Mouse (Mus musculus) natural killer cell, adult 2 months (primary cell): ENCODE results near the gene Nploc4.
"Not testable (repeated sequence)": the region's sequence is repeated elsewhere in the genome, so short reads cannot be mapped to it uniquely, and the experiment has no call there.

Source experiments
- DNase-seq, 2 experiments: peaks; one replicate each; pipeline ENCODE4 v3.0.0; 2022; ENCODE audit warnings: low spot score in 2 of 2

Gene Nploc4

GRCm38 (mm10) chr11:120354304-120355276, 82.9 kb downstream of the Nploc4 start:
- DNase-seq: no peak

DNA sequence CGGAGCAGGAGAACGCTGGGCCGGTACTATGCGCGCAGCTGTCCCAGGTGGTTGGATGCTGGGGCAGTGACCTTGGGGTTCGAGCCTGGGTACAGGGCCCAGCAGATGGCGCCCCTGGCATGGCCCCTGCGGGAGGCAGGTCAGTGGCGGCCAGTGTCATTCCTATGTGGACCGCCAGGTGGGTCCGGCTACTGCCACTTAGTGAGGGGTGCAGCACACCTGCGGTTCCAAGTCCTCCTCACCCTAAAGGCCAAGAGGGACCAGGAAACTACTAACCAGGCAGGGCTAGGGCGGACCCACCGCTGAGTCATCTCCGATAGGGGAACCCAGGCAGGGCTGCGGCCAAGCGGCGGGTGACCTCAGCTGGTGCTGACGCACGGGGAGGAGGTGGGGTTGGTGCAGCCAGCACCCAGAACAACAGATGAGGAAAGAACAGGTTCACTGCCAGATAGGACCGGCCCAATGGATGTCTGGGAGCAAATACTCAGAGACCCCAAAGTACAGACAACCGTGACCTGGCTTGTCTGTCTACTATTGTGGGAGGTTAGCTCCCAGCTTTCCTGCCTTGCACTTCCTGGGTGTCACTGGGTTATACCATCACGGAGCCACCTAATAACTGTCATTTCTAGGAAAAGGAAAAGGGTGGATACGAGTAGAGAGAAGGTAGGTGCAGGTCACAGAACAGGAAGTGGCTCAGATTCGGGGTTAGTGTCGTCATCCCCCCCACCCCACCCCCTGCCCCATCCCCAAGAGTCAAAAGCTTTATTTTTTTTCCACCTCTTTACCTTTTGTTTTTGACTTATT, 83.8 kb downstream of the Nploc4 start:
- DNase-seq: peak; percentile 97 to 99

- no peak for DNase-seq
Measured at GRCm38 (mm10) chr11:120352571-120353290, 84.8 kb downstream of the Nploc4 start.

- DNase-seq: not testable (repeated sequence)
Measured at GRCm38 (mm10) chr11:120352093-120352350, 85.5 kb downstream of the Nploc4 start.

DNA sequence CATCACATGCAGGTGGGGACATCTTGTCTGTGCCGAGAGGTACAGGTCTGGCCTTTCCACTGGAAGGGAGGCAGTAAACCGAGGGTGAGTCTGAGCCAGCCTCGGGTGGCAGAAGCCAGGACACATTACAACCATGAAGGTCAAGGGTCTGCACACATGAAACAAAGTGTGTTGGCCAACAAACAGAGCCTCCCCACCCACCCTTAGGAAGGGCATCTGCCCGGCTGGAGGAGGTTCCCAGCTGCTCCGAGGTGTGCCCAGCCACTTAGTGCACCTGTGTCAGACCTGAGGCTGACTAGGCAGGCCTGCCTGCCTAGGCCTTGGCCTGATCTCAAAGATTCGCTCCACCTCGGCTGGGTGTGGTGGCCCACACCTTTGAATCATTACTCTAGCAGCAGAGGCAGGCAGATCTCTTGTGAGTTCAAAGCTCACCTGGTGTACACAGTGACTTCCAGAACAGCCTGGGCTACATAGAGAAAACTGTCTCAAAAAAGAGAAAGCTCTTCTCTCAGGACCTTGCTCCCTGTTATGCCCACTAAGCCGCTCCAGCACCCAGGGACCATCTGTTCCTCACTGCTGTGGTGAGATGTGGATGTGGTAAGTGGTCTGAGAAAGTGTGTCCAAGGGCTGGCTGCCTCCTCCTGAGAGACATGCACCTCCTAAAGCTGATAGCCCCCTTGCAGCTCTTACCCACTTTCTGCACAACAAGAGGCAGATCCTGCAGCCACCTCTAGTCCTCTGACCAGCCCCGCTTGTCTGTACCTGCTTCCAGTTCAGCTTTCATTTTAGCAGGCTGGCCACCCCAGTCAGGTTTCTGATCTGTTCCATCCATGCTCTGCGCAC, 86.0 kb downstream of the Nploc4 start:
- no peak for DNase-seq

GRCm38 (mm10) chr11:120350711-120351110, 86.8 kb downstream of the Nploc4 start:
- DNase-seq: no peak

GRCm38 (mm10) chr11:120349986-120350702, 87.4 kb downstream of the Nploc4 start:
- peak; percentile 64 for DNase-seq

- DNase-seq: peak; percentile 32 to 56
Measured at GRCm38 (mm10) chr11:120349371-120349985, 88.0 kb downstream of the Nploc4 start.

- peak; percentile 36 to 45 for DNase-seq
Measured at GRCm38 (mm10) chr11:120348684-120349370, 88.7 kb downstream of the Nploc4 start.

DNA sequence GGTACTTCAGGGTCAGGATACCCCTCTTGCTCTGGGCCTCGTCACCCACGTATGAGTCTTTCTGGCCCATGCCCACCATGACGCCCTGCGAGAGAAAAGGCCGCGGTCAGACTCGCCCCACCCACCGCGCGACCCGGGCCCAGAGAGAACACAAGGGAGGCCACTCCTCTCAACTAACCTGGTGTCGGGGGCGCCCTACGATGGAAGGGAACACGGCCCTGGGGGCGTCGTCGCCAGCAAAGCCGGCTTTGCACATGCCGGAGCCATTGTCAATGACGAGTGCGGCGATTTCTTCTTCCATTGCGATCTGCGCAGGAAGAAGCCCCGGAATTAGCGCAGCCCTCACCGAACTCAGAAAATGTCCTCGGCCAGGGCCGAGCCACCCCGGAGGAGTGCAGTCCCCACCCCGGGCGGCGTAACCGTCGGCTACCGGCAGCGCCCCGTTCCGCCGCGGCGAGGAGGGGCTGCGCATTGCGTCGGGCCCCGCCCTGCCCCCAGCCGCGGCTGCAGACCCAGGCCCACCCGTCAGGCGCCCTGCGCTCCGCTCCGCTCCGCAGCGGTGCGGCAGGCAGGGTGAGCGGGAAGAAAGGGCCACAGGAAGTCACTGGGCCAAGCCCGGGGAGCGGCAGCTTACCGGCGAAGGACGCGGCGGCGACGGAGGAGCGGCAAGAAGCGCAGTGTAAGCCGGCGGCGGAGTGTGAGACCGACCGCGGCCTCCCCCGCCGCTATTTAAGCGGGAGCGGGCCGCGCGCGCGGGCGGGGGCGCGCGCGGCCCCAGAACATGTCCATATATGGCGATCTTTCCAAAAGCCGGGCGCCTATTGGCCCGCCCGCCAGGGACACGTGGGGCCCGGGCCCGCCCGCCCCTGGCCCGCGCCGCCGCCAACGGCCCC, 89.5 kb downstream of the Nploc4 start, which contains the start of gene Actg1:
TSS of gene Actg1 (minus strand) at position 752 of the 893 bp plus-strand sequence.
- peak; percentile 76 to 84 for DNase-seq

- peak in 1 of 2 experiments; percentile 49 for DNase-seq
Measured at GRCm38 (mm10) chr11:120347301-120347700, 90.2 kb downstream of the Nploc4 start.

- DNase-seq: not testable (repeated sequence)
Measured at GRCm38 (mm10) chr11:120346383-120347034, 91.0 kb downstream of the Nploc4 start.

DNA sequence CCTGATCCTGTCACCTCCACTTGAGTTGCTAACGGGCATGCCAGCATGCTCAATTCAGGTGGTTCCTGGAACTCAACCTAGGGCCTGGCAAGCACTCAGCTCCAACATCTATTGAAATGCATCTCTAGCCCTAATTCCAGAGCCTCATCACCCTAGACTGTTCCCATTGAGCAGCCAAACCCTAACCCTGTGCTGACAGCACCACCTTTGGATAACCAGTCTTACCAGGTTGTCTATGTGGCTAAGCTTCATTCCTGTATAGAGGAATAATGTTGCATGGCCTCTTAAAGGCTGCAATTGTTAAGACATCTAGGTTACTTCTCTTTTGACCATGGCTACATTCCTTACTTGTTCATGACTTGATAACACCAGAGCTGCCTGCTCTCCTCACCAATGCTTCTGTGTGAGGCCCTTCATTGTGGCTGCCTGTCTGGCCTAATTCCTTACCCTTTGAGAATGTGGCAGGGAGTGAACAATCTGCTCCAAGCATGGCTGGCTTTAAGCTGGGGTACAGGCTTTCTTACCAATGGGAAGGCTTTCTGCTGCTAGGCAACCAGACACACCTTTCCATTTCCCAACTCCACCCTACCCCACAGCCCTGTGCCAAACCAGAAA, 92.3 kb downstream of the Nploc4 start:
- no peak for DNase-seq

DNA sequence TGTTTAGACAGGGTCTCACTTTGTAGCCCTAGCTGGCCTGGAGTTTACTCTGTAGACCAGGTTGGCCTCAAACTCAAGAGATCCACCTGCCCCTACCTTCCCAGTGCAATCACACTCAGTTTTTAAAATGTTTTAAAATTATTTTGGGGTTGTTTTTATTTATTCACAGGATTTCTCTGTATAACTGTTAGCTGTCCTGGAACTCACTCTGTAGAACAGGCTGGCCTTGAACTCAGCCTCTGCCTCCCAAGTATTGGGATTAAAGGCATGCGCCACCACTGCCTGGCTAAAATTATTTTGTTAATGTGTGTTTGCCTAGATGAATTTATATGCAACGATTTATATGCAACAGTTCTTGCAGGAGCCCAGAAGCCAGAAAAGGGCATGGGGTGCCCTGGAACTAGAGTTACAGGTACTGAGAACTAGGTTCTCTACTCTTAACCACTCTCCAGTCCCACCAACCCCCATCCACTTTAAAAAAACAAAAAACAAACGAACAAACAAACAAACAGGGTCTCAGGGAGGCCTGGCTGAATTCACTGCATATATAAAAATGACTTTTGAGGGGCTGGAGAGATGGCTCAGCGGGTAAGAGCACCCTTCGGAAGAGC, 93.1 kb downstream of the Nploc4 start:
- no peak for DNase-seq

DNA sequence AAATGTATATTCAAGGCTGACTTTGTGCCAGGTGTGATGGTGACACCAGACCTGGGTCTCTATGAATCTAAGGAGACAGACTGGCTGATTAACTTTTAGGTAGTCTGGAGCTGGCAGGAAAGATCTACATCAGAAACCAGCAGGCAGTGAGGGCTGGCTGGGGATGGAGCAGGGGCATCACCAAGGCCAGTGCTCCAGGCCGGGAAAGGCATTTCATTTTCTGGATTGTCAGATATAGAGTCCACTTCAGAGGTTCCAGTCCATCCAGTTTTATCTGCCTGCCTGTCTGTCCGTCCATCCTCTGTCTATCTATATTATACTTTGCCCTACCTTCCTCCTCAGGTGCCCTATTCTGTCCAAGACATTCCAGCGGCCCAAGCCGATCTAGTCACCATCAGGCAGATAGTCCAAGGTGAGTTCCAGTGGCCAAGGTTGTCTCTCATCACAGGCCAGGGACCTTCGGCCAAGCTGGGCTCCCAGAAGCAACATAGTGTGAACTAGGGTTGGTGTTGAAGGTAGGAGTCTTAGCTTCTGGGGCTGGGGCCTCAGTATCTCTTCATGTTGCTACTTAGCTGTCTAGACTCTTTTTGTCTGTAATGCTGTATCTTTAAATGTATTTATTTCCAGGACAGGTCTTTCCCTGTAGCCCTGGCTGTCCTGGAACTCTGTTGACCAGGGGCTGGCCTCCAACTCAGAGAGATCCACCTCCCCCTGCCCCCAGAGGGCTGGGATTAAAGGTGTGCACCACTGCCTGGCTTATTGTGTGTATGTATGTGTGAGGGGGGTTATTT, 93.8 kb downstream of the Nploc4 start:
- DNase-seq: no peak

- no peak for DNase-seq
Measured at GRCm38 (mm10) chr11:120342656-120343160, 94.8 kb downstream of the Nploc4 start.
